Mouse (Mus musculus): Measurements from ENCODE around the gene Fam160a1.

- TF ChIP-seq CTCF (IDR thresholded peaks at IDR 0.05) (no peak), POLR2A (IDR thresholded peaks at IDR 0.05; ENCODE audit: insufficient read depth, low read depth, low read length) (no peak), EP300 (IDR thresholded peaks at IDR 0.05; ENCODE audit: insufficient read depth, low read depth, low read length) (no peak)
These were observed 28.2 kb upstream of the Fam160a1 start for GRCm38 (mm10) chr3:85845341-85845740.
